Mouse (Mus musculus): ENCODE data around the gene BC049715.
"Not testable (repeated sequence)": the region's sequence is repeated elsewhere in the genome, so short reads cannot be mapped to it uniquely, and the experiment has no call there.

The BC049715 gene

DNA sequence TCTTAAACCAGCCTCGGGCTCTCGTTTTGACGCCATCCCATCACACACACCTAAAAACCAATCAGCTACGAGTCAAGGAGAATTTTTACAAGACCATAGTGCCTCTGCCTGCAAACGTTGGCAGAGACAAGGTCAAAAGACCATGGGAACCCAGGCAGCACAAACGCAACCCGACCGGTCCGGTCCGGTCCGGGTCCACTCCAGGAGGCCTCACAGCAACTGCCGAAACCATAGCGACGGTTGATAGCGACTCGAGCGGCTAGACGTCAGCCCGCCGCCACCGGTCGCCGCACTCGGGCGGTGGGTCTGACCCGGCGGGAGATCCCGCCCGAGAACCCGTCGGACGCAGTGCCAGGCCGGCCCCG lies at the start of gene BC049715:
Gene BC049715 (plus strand): TSS at position 111 of the 365 bp plus-strand sequence.
- DNase-seq (ENCODE audit: low spot score) = no peak

DNA sequence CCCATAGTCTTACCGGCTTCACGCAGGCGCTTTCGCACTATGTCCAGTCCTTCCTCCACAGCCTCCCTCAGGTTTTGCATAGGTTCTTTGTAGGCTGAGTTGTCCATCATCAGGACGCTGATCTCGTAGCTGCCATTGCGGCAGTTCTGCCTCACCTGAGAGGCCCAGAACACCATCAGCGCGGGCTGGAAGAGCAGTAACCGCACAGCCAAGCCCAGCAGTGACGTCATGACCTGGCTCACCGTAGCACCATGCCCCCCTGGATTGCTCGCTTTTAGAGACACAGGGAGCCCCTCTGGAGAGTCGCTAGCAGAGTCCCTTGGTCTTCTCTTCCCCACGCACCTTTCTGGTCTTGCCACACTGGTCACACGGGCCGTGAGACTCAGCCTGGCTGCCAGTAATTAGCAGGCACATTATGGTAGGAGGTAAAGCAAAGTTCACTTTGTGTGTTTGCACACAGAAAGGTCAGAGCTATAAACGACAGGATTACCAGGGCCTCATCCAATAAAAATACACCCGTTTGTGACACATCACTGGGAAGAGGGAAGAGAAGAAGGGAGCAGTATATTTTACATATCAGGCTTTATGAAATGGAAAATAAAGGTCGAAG lies 45.9 kb upstream of the BC049715 start, which contains the start of gene Gucy2c:
Gene Gucy2c (minus strand): TSS at position 389 of the 610 bp plus-strand sequence.
- no peak for DNase-seq (ENCODE audit: low spot score)

DNA sequence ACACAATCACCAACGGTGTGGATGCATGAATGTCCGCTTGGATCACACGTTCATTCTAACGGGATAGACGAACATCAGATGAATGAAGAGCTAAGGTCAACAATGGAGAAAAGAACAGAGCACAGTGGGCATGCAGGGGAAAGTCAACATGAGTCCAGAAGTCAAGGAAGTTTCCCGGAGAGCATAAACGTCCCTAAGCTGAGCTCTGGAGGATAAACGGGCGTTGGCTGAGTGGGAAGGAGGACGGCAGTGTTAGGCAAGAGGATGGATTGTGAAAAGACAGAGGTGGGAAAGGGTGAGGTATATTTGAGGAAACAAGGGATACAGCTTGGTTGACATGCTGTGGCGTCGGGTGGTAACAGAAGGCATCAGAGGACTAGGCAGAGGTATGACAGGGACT lies 45.3 kb upstream of the BC049715 start:
- DNase-seq (ENCODE audit: low spot score) = no peak

DNA sequence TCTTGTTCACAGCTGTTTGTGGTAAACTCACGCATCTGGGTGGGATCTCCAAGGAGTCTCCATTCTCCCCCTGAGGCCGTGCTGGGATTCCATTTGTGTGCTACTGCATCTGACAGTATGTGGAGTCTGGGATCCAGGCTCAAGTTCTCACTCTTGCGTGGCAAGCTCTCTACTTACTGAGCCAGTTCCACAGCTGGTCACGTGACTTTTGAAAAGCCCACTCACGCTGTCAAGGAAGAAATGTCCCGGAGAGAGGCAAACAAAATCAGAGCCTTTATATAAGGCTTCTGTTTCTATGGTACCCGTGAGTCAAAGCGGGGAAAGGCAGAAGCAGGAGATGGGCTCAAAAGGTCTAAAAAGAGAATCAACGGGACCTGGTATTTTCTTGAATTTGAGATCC lies 44.7 kb upstream of the BC049715 start:
- no peak for DNase-seq (ENCODE audit: low spot score)

DNA sequence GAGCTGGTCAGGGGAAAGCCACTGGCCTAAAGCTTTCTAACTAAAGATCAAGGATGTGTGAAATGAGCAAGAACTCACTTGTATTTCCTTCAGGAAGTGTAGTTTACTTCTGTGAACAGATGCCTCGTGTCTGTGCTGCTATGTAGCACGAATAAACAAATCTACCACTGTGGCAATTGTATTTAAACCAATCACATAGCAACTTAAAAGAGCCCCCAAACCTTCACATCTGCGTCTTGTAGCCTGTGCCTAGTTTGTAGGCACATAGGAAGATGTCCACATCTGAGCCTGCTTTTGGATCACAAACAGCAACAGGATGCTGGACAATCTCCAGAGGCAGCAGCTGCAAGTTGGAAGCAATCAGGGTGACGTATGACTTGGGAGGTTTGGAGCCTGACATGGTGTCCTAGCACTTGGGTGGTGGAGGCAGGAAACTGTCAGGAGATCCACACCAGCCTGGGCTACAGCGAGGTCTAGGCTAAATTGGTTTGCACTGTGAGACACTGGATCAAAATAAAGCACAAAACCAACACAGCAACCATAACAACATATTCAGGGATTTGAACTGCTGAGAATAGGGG lies 37.9 kb upstream of the BC049715 start:
- no peak for DNase-seq (ENCODE audit: low spot score)

DNA sequence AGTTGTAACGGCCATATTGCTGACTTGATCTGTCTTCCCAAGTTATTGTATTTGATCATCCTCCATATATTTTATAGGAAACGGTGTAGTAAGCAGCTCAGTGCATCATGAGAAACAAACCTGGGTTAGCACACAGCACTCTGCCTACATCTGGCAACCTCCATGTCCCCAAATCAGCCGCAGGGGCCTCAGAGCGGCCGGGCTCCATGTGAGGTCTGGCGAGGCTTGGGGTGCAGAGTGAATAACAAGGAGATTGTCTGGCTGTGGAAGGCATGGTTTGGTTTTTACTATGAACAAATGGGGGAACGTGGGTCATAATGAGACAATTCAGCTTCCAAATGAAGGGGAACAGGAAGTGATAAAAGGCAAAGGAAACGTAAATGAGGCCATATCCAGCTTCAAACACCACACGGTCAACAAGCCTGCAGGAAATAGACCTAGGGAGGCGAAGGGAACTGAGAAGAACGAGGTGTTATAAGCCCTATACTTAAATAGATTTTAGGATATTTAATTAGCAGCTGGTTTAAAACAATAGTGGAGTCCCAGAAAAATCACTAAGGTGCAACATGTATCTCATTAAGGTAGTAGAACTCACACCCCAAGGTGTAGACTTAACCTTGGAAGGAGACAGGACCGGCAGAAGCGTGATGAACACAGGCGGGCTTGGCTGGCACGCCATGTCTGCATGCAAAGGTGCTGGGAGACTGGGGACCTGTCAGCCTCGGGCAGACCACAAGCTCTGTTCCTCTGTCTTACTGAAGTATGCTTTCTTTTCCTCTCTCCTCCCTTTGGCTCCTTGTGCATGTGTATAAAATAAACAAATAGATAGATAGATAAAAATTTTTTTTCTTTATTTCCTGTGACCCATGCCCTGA lies 34.3 kb upstream of the BC049715 start:
- DNase-seq (ENCODE audit: low spot score) = no peak

DNA sequence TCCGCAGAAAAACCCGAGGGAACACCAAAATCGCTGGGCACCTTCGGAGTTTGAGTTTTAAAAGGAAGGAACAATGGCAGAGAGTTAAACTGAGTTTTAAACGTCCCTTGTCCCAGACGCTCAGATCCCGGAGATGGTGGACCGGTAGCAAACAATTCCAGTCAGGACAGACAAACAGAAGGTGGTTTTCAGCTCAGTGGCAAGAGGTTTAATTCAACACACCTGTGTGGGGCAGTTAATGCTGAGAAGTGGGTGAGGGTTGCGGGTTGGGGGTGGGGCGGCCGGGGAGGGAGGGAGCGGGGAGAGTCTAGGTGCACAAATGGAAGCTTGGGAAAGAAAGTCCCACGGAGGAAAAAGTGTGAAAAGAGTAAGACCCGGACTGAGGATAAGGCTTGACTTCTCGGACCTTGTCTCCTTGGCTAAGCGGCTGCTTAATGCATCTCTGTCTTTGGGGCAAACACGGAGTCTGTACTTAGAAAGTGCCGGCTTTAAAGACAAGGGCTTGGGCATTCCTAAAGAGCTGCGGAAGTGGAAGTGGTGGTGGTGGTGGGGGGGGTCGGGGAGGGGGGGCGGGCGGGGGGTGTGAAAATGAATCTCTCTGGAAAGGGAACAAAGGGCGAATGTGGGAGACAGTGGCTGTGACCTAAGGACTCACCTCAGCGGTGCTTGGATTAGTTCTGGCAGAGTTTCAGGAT lies 33.4 kb upstream of the BC049715 start:
- DNase-seq (ENCODE audit: low spot score) = no peak

DNA sequence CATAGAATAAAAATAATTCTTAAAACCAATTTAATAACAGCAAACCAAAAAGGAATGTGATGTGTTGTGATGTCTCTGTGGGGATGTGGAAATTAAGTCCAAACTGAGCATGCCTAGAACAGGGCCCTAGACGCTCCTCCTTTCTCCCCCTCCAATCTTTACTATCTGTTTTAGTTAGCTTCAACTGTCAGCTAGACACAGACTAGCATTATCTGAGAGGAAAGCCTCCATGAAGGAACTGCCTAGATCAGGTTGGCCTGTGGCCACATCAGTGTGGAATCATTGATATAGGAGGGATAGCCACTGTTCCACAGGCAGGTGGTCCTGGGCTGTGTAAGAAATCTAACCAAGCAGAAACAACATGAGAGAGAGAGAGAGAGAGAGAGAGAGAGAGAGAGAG lies 32.3 kb upstream of the BC049715 start:
- DNase-seq (ENCODE audit: low spot score) = no peak

DNA sequence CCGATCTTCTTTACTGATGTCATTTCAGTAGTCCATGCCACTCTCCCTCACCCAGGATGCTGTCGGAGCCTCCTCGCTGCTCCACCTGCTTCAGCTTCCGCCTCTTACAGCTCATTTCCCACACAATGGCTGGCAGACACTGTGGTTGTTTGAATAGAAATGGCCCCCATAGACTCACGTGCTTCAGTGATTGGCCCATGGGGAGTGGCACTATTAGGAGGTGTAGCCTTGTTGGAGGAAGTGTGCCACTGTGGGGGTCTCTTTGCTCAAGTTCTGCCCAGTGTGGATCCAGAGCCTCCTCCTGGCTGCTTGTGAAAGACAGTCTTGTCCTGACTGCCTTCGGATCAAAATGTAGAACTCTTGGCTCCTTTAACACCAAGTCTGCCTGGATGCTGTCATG lies 31.6 kb upstream of the BC049715 start:
- DNase-seq (ENCODE audit: low spot score) = no peak

DNA sequence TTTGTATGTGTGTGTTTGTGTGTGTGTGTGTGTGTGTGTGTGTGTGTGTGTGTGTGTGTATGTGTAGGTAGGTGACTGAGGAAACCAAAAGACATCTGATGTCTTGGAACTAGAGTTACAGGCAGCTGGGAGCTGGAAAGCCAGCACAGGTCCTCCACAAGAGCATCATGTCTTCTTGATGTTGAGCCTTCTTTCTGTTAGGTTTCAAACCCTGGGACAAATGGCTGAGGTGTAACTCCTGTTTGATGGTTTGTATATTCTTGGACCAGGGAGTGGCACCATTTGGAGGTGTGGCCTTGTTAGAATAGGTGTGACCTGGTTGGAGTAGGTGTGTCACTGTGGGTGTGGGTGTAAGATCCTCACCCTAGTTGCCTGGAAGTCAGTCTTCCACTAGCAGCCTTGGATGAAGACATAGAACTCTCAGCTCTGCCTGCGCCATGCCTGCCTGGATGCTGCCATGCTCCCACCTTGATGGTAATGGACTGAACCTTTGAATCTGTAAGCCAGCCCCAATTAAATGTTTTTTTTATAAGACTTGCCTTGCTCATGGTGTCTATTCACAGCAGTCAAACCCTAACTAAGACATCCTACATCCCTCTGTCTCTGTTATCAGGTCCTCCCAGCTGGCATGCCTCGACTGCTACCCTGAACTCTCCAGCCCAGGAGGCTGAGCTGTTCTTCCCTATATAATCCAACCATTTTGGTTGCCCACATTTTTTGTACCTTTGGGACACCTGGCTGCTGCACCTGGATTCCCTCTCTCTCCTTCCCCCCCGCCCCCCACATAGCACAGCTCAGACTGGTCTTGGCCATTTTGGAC lies 29.3 kb upstream of the BC049715 start:
- not testable (repeated sequence) for DNase-seq (ENCODE audit: low spot score)

DNA sequence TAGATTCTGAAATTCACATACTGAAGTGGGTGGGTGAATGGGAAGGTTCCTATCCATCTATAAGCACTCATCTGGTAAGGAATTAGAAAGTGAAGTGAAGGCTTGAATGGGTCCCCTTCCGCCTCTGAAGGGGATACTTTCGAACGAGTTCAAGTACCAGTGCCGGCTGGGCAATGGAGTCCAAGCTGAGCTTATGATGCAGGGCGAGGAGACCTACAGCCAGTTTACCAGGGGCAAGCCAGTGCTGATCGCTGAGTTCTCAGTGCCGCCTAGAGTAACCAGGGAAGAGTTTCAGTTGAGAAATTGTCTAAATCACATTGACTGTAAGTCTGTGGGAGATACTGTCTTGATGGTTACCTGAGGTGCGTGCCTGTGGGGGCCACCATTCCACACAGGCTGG lies 26.7 kb upstream of the BC049715 start:
- DNase-seq (ENCODE audit: low spot score) = no peak

DNA sequence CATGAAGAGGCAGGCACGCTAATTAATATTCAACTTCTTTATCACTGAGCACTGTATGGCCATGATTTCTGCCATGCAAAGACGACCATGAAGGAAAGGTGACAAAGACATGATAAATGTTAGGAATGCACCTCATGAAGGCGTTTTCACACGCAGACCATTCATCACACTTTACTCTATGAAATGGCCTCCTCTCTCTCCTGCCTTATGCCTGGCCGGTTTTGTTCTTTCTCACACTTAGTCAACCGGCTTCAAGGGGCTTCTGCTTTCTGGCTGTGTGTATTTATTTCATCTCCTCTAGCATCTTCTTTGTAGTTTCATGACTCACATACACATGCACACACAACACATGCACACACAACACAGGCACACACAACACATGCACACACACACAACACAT lies 26.2 kb upstream of the BC049715 start:
- DNase-seq (ENCODE audit: low spot score) = no peak

DNA sequence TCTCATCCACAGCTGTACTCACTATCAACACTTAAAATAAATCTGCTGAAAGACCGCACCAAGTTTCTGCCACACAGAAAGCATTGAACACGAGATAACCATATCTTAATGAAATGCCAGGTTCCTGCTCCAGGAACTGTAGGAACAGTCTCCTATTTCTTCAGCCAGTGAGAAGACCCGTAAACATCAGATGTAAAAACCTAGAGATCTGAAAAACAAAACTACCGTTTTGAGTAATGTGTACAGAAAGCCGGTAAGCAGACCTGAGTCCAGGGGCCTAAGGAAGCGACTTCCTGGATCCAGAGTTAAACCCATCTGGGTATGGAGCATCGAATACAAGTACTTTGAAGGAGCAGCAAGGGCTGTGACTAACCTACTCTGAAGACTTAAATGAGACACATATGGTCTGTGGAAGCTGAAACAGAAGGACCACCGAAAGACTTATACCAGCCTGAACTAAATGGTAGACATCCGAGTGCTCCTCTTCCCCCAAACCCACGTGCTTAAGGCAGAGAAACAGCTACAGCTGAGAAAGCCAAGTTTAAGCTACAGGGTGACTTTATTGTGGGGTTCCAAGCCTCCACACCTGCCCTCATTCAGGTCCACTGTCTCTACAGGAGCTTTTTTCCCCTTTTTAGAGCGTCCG lies 24.2 kb upstream of the BC049715 start:
- no peak for DNase-seq (ENCODE audit: low spot score)

DNA sequence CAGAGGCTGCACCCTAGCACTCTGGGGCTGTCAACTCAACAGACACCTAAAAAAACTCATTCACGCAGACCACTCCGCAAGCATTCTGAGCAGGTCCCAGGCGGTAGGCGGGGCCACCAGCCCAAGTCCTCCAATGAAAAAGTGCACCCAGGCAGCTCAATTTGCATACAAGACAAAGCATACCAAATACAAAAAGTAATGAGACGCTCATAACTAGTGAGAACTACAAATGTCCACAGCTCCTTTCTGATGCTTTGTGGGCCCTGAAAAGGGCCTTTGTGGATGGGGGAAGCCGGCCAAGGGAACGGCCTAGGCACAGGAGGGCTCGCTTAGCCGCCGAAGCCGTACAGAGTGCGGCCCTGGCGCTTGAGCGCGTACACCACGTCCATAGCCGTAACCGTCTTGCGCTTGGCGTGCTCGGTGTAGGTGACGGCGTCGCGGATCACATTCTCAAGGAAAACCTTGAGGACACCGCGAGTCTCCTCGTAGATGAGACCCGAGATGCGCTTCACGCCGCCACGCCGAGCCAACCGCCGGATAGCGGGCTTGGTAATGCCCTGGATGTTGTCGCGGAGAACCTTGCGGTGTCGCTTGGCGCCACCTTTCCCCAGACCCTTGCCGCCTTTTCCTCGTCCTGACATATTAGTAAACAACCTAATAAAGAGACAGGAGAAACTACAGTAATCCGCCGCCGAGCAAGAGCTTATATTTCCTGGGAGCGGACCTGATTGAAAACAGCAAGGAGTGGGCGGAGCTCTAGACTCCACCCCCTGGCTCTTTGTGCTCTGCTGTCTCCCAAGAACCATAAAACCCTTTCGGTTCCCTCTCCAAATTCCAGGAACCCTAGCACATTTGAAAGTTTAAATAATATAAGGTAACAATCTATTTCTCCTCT lies 23.4 kb upstream of the BC049715 start, which contains the start of gene Hist4h4:
Gene Hist4h4 (minus strand): TSS at position 677 of the 895 bp plus-strand sequence.
- peak; percentile 96 for DNase-seq (ENCODE audit: low spot score)

DNA sequence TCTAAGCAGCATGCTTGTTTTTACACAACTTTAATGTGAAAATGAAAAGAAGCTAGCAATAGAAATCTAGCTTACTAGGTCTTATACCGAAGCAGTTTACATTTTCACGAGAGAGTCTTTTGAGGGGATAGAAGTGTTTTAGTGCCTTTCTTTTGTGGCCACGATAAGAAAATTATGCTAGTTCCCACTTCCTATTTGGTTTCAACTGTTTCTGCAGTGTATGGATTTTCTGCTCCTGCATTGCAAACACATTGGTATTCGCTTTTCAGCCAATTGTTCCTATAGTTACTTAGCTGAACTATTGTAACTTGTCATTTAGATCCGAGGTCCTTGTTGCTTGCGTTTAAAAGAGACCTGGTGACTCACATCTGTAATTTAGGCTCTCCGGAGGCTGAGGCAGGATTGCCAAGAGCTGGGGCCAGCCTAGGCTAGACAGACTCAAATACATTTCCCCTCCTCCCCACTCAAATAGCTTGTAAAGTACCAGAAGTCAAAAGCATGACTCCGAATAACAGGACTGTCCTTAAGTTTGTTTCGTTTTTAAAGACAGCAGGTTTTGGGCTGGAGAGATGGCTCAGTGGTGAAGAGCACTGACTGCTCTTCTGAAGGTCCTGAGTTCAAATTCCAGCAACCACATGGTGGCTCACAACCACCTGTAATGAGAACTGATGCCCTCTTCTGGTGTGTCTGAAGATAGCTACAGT lies 22.6 kb upstream of the BC049715 start:
- peak; percentile 73 for DNase-seq (ENCODE audit: low spot score)

DNA sequence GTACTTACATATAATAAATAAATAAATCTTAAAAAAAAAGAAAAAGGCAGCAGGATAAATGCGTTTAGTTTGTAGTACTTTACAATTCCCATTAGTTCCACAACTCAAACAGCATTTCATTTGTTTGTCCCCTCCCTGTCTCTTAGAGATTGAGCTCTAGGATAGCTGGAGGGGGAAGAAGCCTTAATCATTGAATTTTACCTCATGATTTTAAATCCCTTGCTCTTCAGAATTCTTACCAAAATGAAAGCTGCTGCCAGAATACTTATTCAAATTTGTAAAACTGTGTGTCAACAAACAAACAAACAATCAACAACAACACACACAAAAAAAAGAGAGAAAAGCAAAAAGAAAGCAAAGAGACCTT lies 22.0 kb upstream of the BC049715 start:
- no peak for DNase-seq (ENCODE audit: low spot score)

DNA sequence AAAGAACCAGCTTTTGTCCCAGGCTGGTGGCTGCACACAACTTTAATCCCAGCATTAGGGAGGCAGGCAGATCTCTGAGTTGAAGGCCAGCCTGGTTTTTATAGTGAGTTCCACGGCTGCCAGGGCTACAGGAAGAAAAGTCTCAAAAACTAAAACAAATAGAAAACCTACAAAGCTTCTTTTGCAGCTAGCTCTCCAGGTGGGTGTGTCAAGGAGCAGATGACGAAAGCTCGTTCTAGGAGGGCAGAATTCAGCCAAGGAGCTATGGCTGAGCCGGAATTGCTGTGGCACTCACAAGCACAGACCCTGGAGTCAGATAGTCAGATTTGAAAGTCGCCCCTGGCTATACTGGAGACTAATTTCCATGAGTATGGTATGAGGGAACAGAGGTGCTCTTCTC lies 20.6 kb upstream of the BC049715 start:
- no peak for DNase-seq (ENCODE audit: low spot score)

DNA sequence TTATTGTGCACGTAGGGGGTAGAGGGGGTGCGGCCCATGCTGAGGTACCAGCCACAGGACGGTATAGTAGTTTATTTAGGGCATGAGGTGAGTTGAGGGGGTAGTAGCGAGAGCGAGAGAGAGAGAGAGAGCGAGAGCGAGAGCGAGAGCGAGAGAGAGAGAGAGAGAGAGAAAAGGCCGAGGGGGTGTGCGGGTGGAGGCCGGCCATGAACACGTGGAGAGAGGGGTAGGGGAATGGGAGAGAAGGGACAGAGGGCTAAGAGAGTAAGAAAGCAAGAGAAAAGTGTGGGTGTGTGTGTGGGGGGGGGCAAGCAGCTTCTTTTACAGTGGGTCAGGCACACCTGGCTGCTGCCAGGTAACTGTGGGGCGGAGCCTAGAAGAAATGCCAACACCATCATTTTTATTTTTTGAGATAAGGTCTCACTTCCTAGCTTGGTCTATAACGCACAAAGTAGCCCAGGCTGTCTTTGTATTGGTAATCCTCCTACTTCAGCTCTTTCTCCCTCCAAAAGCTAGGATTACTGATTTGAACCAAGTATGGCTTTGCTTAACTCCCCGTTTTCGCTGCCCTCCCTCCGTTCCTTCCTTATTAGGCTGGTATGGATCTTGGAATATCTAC lies 19.9 kb upstream of the BC049715 start:
- DNase-seq (ENCODE audit: low spot score) = peak; percentile 47

DNA sequence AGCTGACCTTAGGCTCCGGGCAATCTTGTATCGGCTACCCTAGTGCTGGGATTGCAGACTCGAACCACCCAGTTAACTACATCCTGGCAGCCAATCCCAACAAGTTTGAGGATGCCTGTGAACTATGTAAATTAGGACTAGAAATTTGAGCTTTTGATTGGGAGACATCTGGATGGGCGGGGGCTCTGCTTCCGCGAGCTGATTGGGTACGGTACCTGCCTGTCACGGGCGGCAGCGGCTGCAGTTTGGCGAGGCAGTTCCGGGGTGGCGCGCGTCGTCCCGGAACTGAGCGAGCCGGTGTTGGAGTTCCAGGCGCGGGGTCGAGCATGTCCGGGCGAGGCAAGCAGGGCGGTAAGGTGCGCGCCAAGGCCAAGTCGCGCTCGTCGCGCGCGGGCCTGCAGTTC lies 19.4 kb upstream of the BC049715 start, which contains the start of gene H2afj:
Gene H2afj (plus strand): TSS at position 231 of the 404 bp plus-strand sequence.
- peak; percentile 96 for DNase-seq (ENCODE audit: low spot score)

Data from MN1 (cell line).